Mouse (Mus musculus) adrenal gland, postnatal 14 days (tissue): ENCODE results near the gene Rad54l. TPM values are rescaled to one million over a fixed set of nuclear protein-coding genes. Genes with fewer than 3 reads are reported as not detected.
A peak's percentile ranks its signal among the peaks of the same experiment; 100 is the strongest.

ENCODE experiments used
- DNase-seq: peaks from one replicate; pipeline ENCODE4 v3.0.0; 2021; ENCODE audit warnings: mixed read lengths
- total RNA-seq: library from RNA; stranded (reverse); gene quantifications from 2 replicates; pipeline ENCODE4 v1.2.3, GENCODE M21; 2021

Gene Rad54l
- total RNA-seq, 1 experiment from 2014 or later: 5.2 TPM

- DNase-seq: no peak
Measured at GRCm38 (mm10) chr4:116074145-116074675, 49.3 kb downstream of the Rad54l start.

GRCm38 (mm10) chr4:116073146-116073545, 50.3 kb downstream of the Rad54l start:
- DNase-seq: no peak

- DNase-seq: no peak
Measured at GRCm38 (mm10) chr4:116070116-116070515, 53.4 kb downstream of the Rad54l start.

GRCm38 (mm10) chr4:116063855-116064254, 59.6 kb downstream of the Rad54l start:
- DNase-seq: no peak

GRCm38 (mm10) chr4:116059012-116059726, 64.3 kb downstream of the Rad54l start:
- no peak for DNase-seq

- no peak for DNase-seq
Measured at GRCm38 (mm10) chr4:116057559-116057958, 65.9 kb downstream of the Rad54l start.

- peak; percentile 95 for DNase-seq
Measured at GRCm38 (mm10) chr4:116053399-116053961, 70.0 kb downstream of the Rad54l start, which contains the start of gene Nsun4. Nsun4 (minus strand) TSS chr4:116053876.

- DNase-seq: peak; percentile 32
Measured at GRCm38 (mm10) chr4:116052526-116053293, 70.8 kb downstream of the Rad54l start.

- DNase-seq: no peak
Measured at GRCm38 (mm10) chr4:116049211-116049610, 74.3 kb downstream of the Rad54l start.

GRCm38 (mm10) chr4:116048130-116048920, 75.2 kb downstream of the Rad54l start:
- peak; percentile 37 for DNase-seq

- DNase-seq: no peak
Measured at GRCm38 (mm10) chr4:116047681-116048080, 75.8 kb downstream of the Rad54l start.

GRCm38 (mm10) chr4:116046604-116047003, 76.9 kb downstream of the Rad54l start:
- no peak for DNase-seq

Other genes with a start within 250 kb of the Rad54l start
- gene Kncn, start 239.3 kb downstream of the Rad54l start, total RNA-seq: not detected in 2 replicates
- not detected in 2 replicates for gene 6430628N08Rik, start 233.0 kb downstream of the Rad54l start, total RNA-seq
- not detected in 2 replicates for gene Dmbx1, start 183.8 kb downstream of the Rad54l start, total RNA-seq
- gene Faah, start 105.8 kb downstream of the Rad54l start, total RNA-seq: 5.6 and 9.9 TPM in 2 replicates
- gene Nsun4, start 69.8 kb downstream of the Rad54l start, total RNA-seq: 23.8 and 25.3 TPM in 2 replicates
- gene Uqcrh, start 48.6 kb downstream of the Rad54l start, total RNA-seq: 944 and 957 TPM in 2 replicates
- 61.8 and 67.4 TPM in 2 replicates for gene Lrrc41, start 48.4 kb downstream of the Rad54l start, total RNA-seq
- 65.8 and 75.2 TPM in 2 replicates for gene Pomgnt1, start 150 bp upstream of the Rad54l start, total RNA-seq
- 12.4 and 18.1 TPM in 2 replicates for gene Lurap1, start 27.6 kb upstream of the Rad54l start, total RNA-seq
- not detected in 2 replicates for gene Tspan1, start 43.9 kb upstream of the Rad54l start, total RNA-seq
- gene 1700042G07Rik, start 49.7 kb upstream of the Rad54l start, total RNA-seq: not detected in 2 replicates
- not detected in 2 replicates for gene Gm49337, start 49.7 kb upstream of the Rad54l start, total RNA-seq
- 15.1 and 18.9 TPM in 2 replicates for gene Pik3r3, start 97.9 kb upstream of the Rad54l start, total RNA-seq